Mouse (Mus musculus) thymus, adult 2 months (tissue): Measurements from ENCODE around the gene Mtfr1l. TPM values are rescaled to one million over a fixed set of nuclear protein-coding genes. Genes with fewer than 3 reads are reported as not detected.

ENCODE experiments used
- DNase-seq: peaks from one replicate; pipeline ENCODE4 v3.0.0; 2021
- H3K27ac ChIP-seq: fragments of 200-500 bp; 2 replicates; pipeline ENCODE4 v1.5.1; 2012; ENCODE audit warnings: low read length, control low read depth; ENCODE audit not compliant: control insufficient read depth, insufficient read depth
- H3K27me3 ChIP-seq: fragments of 200-500 bp; 2 replicates; pipeline ENCODE4 v1.6.1; 2012; ENCODE audit warnings: mild to moderate bottlenecking, low read length, moderate library complexity, mixed read lengths; ENCODE audit not compliant: control insufficient read depth, insufficient read depth
- H3K36me3 ChIP-seq: fragments of 200-500 bp; 2 replicates; pipeline ENCODE4 v1.6.1; 2012; ENCODE audit warnings: mild to moderate bottlenecking, low read length, moderate library complexity; ENCODE audit not compliant: control insufficient read depth, insufficient read depth
- H3K4me1 ChIP-seq: fragments of 200-500 bp; replicated peaks from 2 replicates; pipeline ENCODE4 v1.6.1; 2012; ENCODE audit warnings: low read length; ENCODE audit not compliant: control insufficient read depth, insufficient read depth
- H3K4me3 ChIP-seq: fragments of 200-500 bp; 2 replicates; pipeline ENCODE4 v1.5.1; 2012; ENCODE audit warnings: mild to moderate bottlenecking, low read length, control low read depth, moderate library complexity; ENCODE audit not compliant: control insufficient read depth, insufficient read depth
- CTCF ChIP-seq: fragments of 200-500 bp; IDR thresholded peaks from 2 replicates; pipeline ENCODE4 v1.5.1; 2012; ENCODE audit warnings: mild to moderate bottlenecking, control low read depth, low read length, moderate library complexity, borderline replicate concordance; ENCODE audit not compliant: control insufficient read depth, poor library complexity, insufficient read depth; ENCODE audit errors: extremely low read depth
- POLR2A ChIP-seq: fragments of 200-500 bp; IDR thresholded peaks from 2 replicates; pipeline ENCODE4 v1.6.1; 2012; ENCODE audit warnings: mild to moderate bottlenecking, low read length, control low read depth, moderate library complexity; ENCODE audit not compliant: control insufficient read depth, poor library complexity, insufficient read depth; ENCODE audit errors: extremely low read depth
- WGBS: fragments of 180-500 bp; shearing (Covaris S2); methylation state at CpG from one replicate; pipeline ENCODE4 v1.1.7; 2018; 5-methylcytosine and 5-hydroxymethylcytosine counted together
- polyA plus RNA-seq: library from polyadenylated mRNA; depleted of rRNA; stranded (reverse); fragments of >200 nt; gene quantifications from 2 replicates; pipeline ENCODE4 v1.2.3, GENCODE M21; 2012

Gene Mtfr1l
- polyA plus RNA-seq, 1 experiment, result 77.3 TPM

- TF ChIP-seq POLR2A (no peak), CTCF (no peak)
- H3K27ac ChIP-seq, result no peak overlapping the region
- WGBS, result 48% methylated on average over 6 of the region's 6 CpGs
- no peak for DNase-seq
- H3K36me3 ChIP-seq, result no peaks in the 10 kb centered on the region
- H3K4me1 ChIP-seq, result peaks cover 10% of the 10 kb centered on the region
- H3K27me3 ChIP-seq, result no peaks in the 10 kb centered on the region
- no peak overlapping the region for H3K4me3 ChIP-seq
Measured at GRCm38 (mm10) chr4:134511730-134512129, 23.5 kb downstream of the Mtfr1l start.

- H3K4me3 ChIP-seq, result peak within 1 kb of the TSS; percentile 68
- no peak within 1 kb of the TSS for H3K27ac ChIP-seq
- DNase-seq, result peak; percentile 85
- no peak for TF ChIP-seq CTCF
- TF ChIP-seq POLR2A, result peak; percentile 42; the same call in 1 of the 2 replicates
- WGBS, result under 1% methylated on average over 42 of the region's 42 CpGs
- peaks cover 10% of the 10 kb centered on the region for H3K4me1 ChIP-seq
- no peaks in the 10 kb centered on the region for H3K36me3 ChIP-seq
- H3K27me3 ChIP-seq, result no peaks in the 10 kb centered on the region
Measured at GRCm38 (mm10) chr4:134510845-134511411, 24.3 kb downstream of the Mtfr1l start, which contains the start of gene Aunip. Aunip (plus strand) TSS chr4:134510999.

DNA sequence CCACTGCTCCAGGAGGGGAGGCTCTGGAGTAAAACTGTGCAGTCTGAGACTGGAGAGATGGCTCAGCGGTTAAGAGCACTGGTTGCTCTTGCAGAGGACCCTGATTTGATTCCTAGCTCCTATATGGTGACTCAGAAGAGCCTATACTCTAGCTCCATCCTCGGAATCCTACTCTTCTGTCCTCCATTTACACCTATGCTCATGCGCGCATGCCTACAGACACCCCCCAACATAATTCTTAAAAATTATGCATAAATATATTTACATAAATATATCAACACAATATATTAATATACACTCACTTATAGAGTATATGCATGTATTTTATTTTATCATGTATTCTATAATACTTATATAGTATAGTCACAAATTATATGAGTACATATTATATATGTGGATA, 24.8 kb downstream of the Mtfr1l start:
- Histone ChIP-seq H3K4me3 (no peak overlapping the region), H3K4me1 (peaks cover 10% of the 10 kb centered on the region), H3K36me3 (no peaks in the 10 kb centered on the region), H3K27me3 (no peaks in the 10 kb centered on the region), H3K27ac (no peak overlapping the region)
- WGBS, result 91% methylated on average over 4 of the region's 4 CpGs
- TF ChIP-seq CTCF (no peak), POLR2A (no peak)
- no peak for DNase-seq

DNA sequence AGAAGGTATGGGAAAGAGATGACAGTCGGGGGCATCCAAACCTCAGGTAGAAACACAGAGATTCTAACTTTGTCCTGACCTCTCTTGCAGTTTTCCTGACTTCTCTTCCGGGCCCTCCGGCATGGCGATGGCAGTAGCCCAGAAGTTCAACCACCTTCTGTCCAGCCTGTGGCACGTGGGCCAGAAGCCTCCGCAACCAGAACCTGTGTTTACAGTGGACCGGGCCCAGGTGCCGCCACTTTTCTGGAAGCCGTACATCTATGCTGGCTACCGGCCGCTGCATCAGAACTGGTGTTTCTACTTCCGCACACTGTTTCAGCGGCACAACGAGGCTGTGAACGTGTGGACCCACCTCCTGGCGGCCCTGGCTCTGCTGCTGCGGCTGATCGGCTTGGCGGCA, 28.5 kb downstream of the Mtfr1l start:
- no peak for DNase-seq
- no peak overlapping the region for H3K4me3 ChIP-seq
- H3K27me3 ChIP-seq, result no peaks in the 10 kb centered on the region
- no peak overlapping the region for H3K27ac ChIP-seq
- no peaks in the 10 kb centered on the region for H3K36me3 ChIP-seq
- TF ChIP-seq CTCF, result no peak
- no peak for TF ChIP-seq POLR2A
- H3K4me1 ChIP-seq, result peaks cover 3% of the 10 kb centered on the region
- WGBS, result 96% methylated on average over 19 of the region's 19 CpGs

GRCm38 (mm10) chr4:134505966-134506594, 29.1 kb downstream of the Mtfr1l start:
- Histone ChIP-seq H3K4me3 (no peak overlapping the region), H3K4me1 (peaks cover 2% of the 10 kb centered on the region), H3K27me3 (no peaks in the 10 kb centered on the region), H3K36me3 (no peaks in the 10 kb centered on the region), H3K27ac (no peak overlapping the region)
- DNase-seq, result no peak
- no peak for TF ChIP-seq POLR2A
- no peak for TF ChIP-seq CTCF
- WGBS, result 45% methylated on average over 3 of the region's 4 CpGs

DNA sequence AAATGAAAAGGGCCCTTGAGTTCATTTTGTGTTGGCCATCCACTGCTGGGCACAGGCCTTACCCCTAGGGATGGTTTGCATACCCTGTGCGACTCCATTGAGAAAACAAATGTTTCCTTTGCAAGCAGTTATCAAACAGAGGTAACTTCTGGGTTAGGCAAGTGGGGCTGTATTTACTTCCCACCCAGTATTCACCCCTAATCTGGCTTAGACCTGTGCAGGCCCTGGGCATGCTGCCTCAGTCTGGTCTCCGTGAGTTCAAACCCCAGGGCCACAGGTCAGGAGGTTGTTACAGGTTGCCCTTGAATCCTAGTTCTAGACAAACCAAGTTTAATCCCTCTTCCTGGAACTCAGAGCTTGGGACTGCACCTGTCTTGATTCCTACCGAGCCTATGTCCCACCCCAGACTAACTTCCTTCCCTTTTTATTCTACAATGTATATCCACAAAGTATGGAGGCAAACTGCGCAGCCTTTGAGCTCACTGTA, 29.8 kb downstream of the Mtfr1l start:
- DNase-seq, result no peak
- 76% methylated on average over 4 of the region's 4 CpGs for WGBS
- H3K36me3 ChIP-seq, result no peaks in the 10 kb centered on the region
- H3K4me3 ChIP-seq, result no peak overlapping the region
- no peak for TF ChIP-seq POLR2A
- no peak for TF ChIP-seq CTCF
- H3K27ac ChIP-seq, result no peak overlapping the region
- no peaks in the 10 kb centered on the region for H3K27me3 ChIP-seq
- no peaks in the 10 kb centered on the region for H3K4me1 ChIP-seq

GRCm38 (mm10) chr4:134503686-134504357, 31.4 kb downstream of the Mtfr1l start:
- Histone ChIP-seq H3K27me3 (no peaks in the 10 kb centered on the region), H3K36me3 (no peaks in the 10 kb centered on the region), H3K4me3 (no peak overlapping the region), H3K27ac (no peak overlapping the region), H3K4me1 (no peaks in the 10 kb centered on the region)
- WGBS, result 93% methylated on average over 4 of the region's 4 CpGs
- no peak for DNase-seq
- TF ChIP-seq POLR2A, result no peak
- TF ChIP-seq CTCF, result no peak
